12 mouse cellular contexts compared by ENCODE assay signal in the genomic region with DNA sequence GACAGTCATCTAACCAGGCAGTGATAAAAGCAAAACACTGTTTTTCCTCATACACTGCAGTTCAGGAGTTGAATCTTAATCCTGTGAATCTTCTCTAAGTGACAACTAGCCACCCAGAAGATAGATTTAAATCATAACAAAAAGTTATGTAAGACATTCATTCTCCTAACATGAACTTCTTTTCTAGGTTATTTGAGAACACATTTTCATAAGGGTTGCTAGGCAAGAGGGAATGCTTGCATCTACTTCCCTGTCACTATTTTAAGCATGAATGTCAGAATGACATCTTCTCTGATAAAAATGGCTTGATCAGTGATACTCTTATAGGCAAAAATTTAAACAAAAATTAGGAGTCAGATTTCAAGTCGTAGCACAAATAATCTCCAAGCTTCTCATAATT.
"Had no signal": no experiment of that assay in that cellular context is flagged by ENCODE, and none has a peak within 500 bp of the region (broad histone marks: within the 10 kb centered on the region; RNA-seq: fewer than 3 reads in every experiment).

No protein-coding gene starts in this region.

- DNase-seq: retina, postnatal 1 day; right cerebral cortex, adult 18-20 months; right cerebral cortex, postnatal 14 days; right cerebral cortex, postnatal 25 days; right cerebral cortex, postnatal 4 days; spleen, adult 18-20 months; thymus, adult 18-20 months; thymus, adult 2 months; thymus, postnatal 14 days; thymus, postnatal 25 days; thymus, postnatal 36 days; thymus, postnatal 4 days had no signal
